Mouse (Mus musculus) kidney, embryonic 15.5 days (tissue): Measurements from ENCODE around the gene Uckl1. TPM values are rescaled to one million over a fixed set of nuclear protein-coding genes. Genes with fewer than 3 reads are reported as not detected.

Source experiments
- ATAC-seq: fragments of 200-750 bp; cut with Nextera tagmentation; replicated peaks from 2 replicates; pipeline ENCODE4 v1.8.0; 2017; ENCODE audit warnings: moderate TSS enrichment; ENCODE audit not compliant: low FRiP score
- H3K27ac ChIP-seq: fragments of 300-500 bp; sonication (generic); 2 replicates; pipeline ENCODE4 v1.5.1; 2015; ENCODE audit warnings: mild to moderate bottlenecking, inconsistent platforms
- H3K27me3 ChIP-seq: fragments of 300-500 bp; sonication (generic); 2 replicates; pipeline ENCODE4 v1.6.1; 2015; ENCODE audit warnings: inconsistent platforms
- H3K36me3 ChIP-seq: fragments of 300-500 bp; sonication (generic); 2 replicates; pipeline ENCODE4 v1.6.1; 2015; ENCODE audit warnings: inconsistent platforms
- H3K4me1 ChIP-seq: fragments of 300-500 bp; sonication (generic); 2 replicates; pipeline ENCODE4 v1.6.1; 2015; ENCODE audit warnings: inconsistent platforms
- H3K4me2 ChIP-seq: fragments of 300-500 bp; sonication (generic); 2 replicates; pipeline ENCODE4 v1.6.1; 2015; ENCODE audit warnings: moderate library complexity, mild to moderate bottlenecking, inconsistent platforms
- H3K4me3 ChIP-seq: fragments of 300-500 bp; sonication (generic); replicated peaks from 2 replicates; pipeline ENCODE4 v1.5.1; 2015; ENCODE audit warnings: mild to moderate bottlenecking, inconsistent platforms
- H3K9ac ChIP-seq: fragments of 300-500 bp; sonication (generic); 2 replicates; pipeline ENCODE4 v1.6.1; 2015; ENCODE audit warnings: mild to moderate bottlenecking, inconsistent platforms
- H3K9me3 ChIP-seq: fragments of 300-500 bp; sonication (generic); replicated peaks from 2 replicates; pipeline ENCODE4 v1.6.1; 2016; ENCODE audit warnings: inconsistent platforms
- WGBS: fragments of 180-500 bp; shearing (Covaris S2); methylation state at CpG from one replicate; pipeline ENCODE4 v1.1.7; 2015; ENCODE audit warnings: mixed read lengths; 5-methylcytosine and 5-hydroxymethylcytosine counted together
- polyA plus RNA-seq: library from polyadenylated mRNA; unstranded; fragments of >200 nt; fragmentation: Nextera tagmentation; extraction: Ambion mirVana; gene quantifications from 2 replicates; pipeline ENCODE4 v1.2.1, GENCODE M21; 2015

Uckl1 gene
- polyA plus RNA-seq, 1 experiment from 2014 or later: 59.0 TPM

- H3K9ac ChIP-seq: no peak overlapping the region
- no peak for ATAC-seq
- H3K4me2 ChIP-seq: no peak overlapping the region
- no peaks in the 10 kb centered on the region for H3K9me3 ChIP-seq
- H3K27me3 ChIP-seq: no peaks in the 10 kb centered on the region; the same call in 1 of the 2 replicates
- H3K36me3 ChIP-seq: 0 out of 2 replicates have a peak, but pooled peaks cover 7% of the 10 kb centered on the region
- WGBS: 74% methylated on average over 7 of the region's 7 CpGs
- no peak overlapping the region for H3K4me3 ChIP-seq
- H3K27ac ChIP-seq: 0 out of 2 replicates have a peak overlapping the region, but pooled peaks have one; percentile 92
- H3K4me1 ChIP-seq: peaks cover 50% of the 10 kb centered on the region
These were observed 12.8 kb upstream of the Uckl1 start for GRCm38 (mm10) chr2:181597378-181598061.

- H3K36me3 ChIP-seq: 0 out of 2 replicates have a peak, but pooled peaks cover 7% of the 10 kb centered on the region
- no peak for ATAC-seq
- H3K4me3 ChIP-seq: no peak overlapping the region
- no peak overlapping the region for H3K4me2 ChIP-seq
- H3K9me3 ChIP-seq: no peaks in the 10 kb centered on the region
- no peak overlapping the region for H3K27ac ChIP-seq
- H3K4me1 ChIP-seq: peaks cover 46% of the 10 kb centered on the region
- H3K27me3 ChIP-seq: no peaks in the 10 kb centered on the region; the same call in 1 of the 2 replicates
- WGBS: 57% methylated on average over 6 of the region's 6 CpGs
- no peak overlapping the region for H3K9ac ChIP-seq
These were observed 11.7 kb upstream of the Uckl1 start for GRCm38 (mm10) chr2:181596221-181596960.

- Histone ChIP-seq H3K36me3 (peaks cover 14% of the 10 kb centered on the region), H3K27me3 (no peaks in the 10 kb centered on the region; the same call in 1 of the 2 replicates), H3K27ac (no peak overlapping the region), H3K9me3 (no peaks in the 10 kb centered on the region), H3K4me1 (peaks cover 46% of the 10 kb centered on the region), H3K4me3 (no peak overlapping the region), H3K9ac (no peak overlapping the region), H3K4me2 (no peak overlapping the region)
- ATAC-seq: no peak
- 62% methylated on average over 4 of the region's 4 CpGs for WGBS
These were observed 10.4 kb upstream of the Uckl1 start for GRCm38 (mm10) chr2:181594946-181595696.

GRCm38 (mm10) chr2:181593937-181594336 lies 9.2 kb upstream of the Uckl1 start:
- no peak overlapping the region for H3K9ac ChIP-seq
- ATAC-seq: no peak
- H3K4me2 ChIP-seq: no peak overlapping the region
- no peaks in the 10 kb centered on the region for H3K9me3 ChIP-seq
- H3K4me3 ChIP-seq: no peak overlapping the region
- no peaks in the 10 kb centered on the region; the same call in 1 of the 2 replicates for H3K27me3 ChIP-seq
- H3K4me1 ChIP-seq: peaks cover 36% of the 10 kb centered on the region
- no peak overlapping the region for H3K27ac ChIP-seq
- H3K36me3 ChIP-seq: peaks cover 26% of the 10 kb centered on the region

GRCm38 (mm10) chr2:181593042-181593421 lies 8.3 kb upstream of the Uckl1 start:
- WGBS: 1% methylated on average over 6 of the region's 6 CpGs
- Histone ChIP-seq H3K36me3 (peaks cover 35% of the 10 kb centered on the region), H3K27me3 (no peaks in the 10 kb centered on the region), H3K9ac (peak overlapping the region; percentile 96), H3K4me2 (peak overlapping the region; percentile 79), H3K4me3 (peak overlapping the region; percentile 94), H3K9me3 (no peaks in the 10 kb centered on the region), H3K27ac (peak overlapping the region; percentile 88), H3K4me1 (peaks cover 27% of the 10 kb centered on the region)
- ATAC-seq: peak; percentile 51

- H3K4me2 ChIP-seq: peak within 1 kb of the TSS; percentile 79
- no peaks in the 10 kb centered on the region for H3K9me3 ChIP-seq
- H3K9ac ChIP-seq: peak within 1 kb of the TSS; percentile 96
- peaks cover 41% of the 10 kb centered on the region for H3K36me3 ChIP-seq
- ATAC-seq: peak; percentile 84
- H3K4me1 ChIP-seq: peaks cover 24% of the 10 kb centered on the region
- H3K27ac ChIP-seq: peak within 1 kb of the TSS; percentile 88
- H3K4me3 ChIP-seq: peak within 1 kb of the TSS; percentile 94
- under 1% methylated on average over 63 of the region's 97 CpGs for WGBS
- no peaks in the 10 kb centered on the region for H3K27me3 ChIP-seq
These were observed 7.7 kb upstream of the Uckl1 start, which contains the start of gene Zfp512b for GRCm38 (mm10) chr2:181592231-181593041. Gene Zfp512b (minus strand): TSS chr2:181592803.

GRCm38 (mm10) chr2:181591528-181592085 lies 6.9 kb upstream of the Uckl1 start, which contains the start of gene Prpf6:
Gene Prpf6 (plus strand): TSS chr2:181591868.
- WGBS: 11% methylated on average over 5 of the region's 5 CpGs
- Histone ChIP-seq H3K4me1 (peaks cover 19% of the 10 kb centered on the region), H3K27me3 (no peaks in the 10 kb centered on the region), H3K4me2 (peak within 1 kb of the TSS; percentile 79), H3K36me3 (peaks cover 49% of the 10 kb centered on the region), H3K27ac (peak within 1 kb of the TSS; percentile 88), H3K9ac (peak within 1 kb of the TSS; percentile 96), H3K4me3 (peak within 1 kb of the TSS; percentile 94), H3K9me3 (no peaks in the 10 kb centered on the region)
- no peak; the same call in 1 of the 2 replicates for ATAC-seq

- Histone ChIP-seq H3K4me2 (no peak overlapping the region), H3K9ac (no peak overlapping the region), H3K36me3 (peaks cover 54% of the 10 kb centered on the region), H3K4me3 (no peak overlapping the region), H3K4me1 (peaks cover 19% of the 10 kb centered on the region), H3K9me3 (no peaks in the 10 kb centered on the region), H3K27me3 (no peaks in the 10 kb centered on the region), H3K27ac (no peak overlapping the region)
- ATAC-seq: no peak
- WGBS: 92% methylated on average over 5 of the region's 5 CpGs
These were observed 5.8 kb upstream of the Uckl1 start for GRCm38 (mm10) chr2:181590471-181590870.

GRCm38 (mm10) chr2:181589732-181590105 lies 5.0 kb upstream of the Uckl1 start:
- Histone ChIP-seq H3K36me3 (peaks cover 61% of the 10 kb centered on the region), H3K9ac (no peak overlapping the region), H3K27me3 (no peaks in the 10 kb centered on the region), H3K4me2 (no peak overlapping the region), H3K27ac (no peak overlapping the region), H3K4me3 (no peak overlapping the region), H3K9me3 (no peaks in the 10 kb centered on the region), H3K4me1 (peaks cover 19% of the 10 kb centered on the region)
- 95% methylated on average over 9 of the region's 9 CpGs for WGBS
- ATAC-seq: no peak

- Histone ChIP-seq H3K4me2 (no peak overlapping the region), H3K27me3 (no peaks in the 10 kb centered on the region), H3K9ac (no peak overlapping the region), H3K36me3 (peaks cover 67% of the 10 kb centered on the region), H3K9me3 (no peaks in the 10 kb centered on the region), H3K4me3 (no peak overlapping the region), H3K27ac (no peak overlapping the region), H3K4me1 (peaks cover 19% of the 10 kb centered on the region)
- ATAC-seq: no peak
- 90% methylated on average over 10 of the region's 10 CpGs for WGBS
These were observed 4.5 kb upstream of the Uckl1 start for GRCm38 (mm10) chr2:181589011-181589731.
